Mouse (Mus musculus): ENCODE data around the gene Nr2e1. TPM values are rescaled to one million over a fixed set of nuclear protein-coding genes. Genes with fewer than 3 reads are reported as not detected.
A peak's percentile ranks its signal among the peaks of the same experiment; 100 is the strongest.

Nr2e1 gene
- polyA plus RNA-seq, 1 experiment from 2014 or later = not detected

DNA sequence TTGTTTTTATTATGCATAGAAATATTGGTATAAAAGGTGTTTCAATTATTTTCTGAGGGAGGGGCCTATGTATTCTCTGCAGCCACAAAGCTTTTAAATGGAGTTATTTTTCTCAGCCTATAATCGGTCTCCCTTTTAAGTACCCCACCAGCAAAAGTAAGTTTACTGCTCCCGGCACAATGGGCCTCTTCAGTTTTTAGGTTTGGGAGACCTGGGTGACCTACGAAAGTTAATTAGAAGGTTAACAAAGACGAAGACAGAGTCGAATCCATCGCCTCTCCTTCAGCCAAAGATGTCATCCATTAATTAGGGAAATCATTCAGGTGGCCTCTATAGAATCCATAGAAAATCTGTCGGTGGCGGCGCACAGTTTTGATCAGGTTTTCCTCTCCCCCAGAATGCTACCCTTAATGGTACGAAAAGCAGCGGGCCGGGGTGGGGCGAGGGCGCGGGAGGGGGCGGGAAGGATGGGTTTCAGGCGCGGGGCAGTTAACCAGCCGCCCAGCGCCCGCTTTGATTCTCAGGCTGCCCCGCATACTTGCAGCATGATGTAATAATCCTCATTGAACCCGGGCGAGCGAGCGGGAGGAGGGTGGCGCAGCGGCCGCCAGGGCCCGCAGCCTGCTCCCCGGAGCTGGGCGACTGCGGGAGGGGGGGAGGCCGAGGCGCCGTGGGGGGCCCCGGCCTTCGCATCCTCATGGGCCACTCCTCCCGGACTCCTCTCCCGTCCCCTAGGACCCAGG is 30.4 kb upstream of the Nr2e1 start:
- under 1% methylated on average over 40 of the region's 40 CpGs for WGBS
- Histone ChIP-seq H3K4me3 (ENCODE audit: low read depth, low read length) (peak overlapping the region; percentile 35), H3K4me1 (replicated peaks; ENCODE audit: control insufficient read depth, insufficient read depth, low read length) (peaks cover 3% of the 10 kb centered on the region; the same call in 1 of the 2 replicates), H3K27me3 (replicated peaks; ENCODE audit: control insufficient read depth, insufficient read depth, low read length) (peaks cover 85% of the 10 kb centered on the region), H3K36me3 (ENCODE audit: control insufficient read depth, insufficient read depth, low read length) (no peaks in the 10 kb centered on the region), H3K27ac (ENCODE audit: low read depth, low read length) (no peak overlapping the region), H3K9ac (ENCODE audit: low read depth, low read length) (no peak overlapping the region), H3K4me2 (peak overlapping the region; percentile 53), H3K9me3 (ENCODE audit: control insufficient read depth, low read length) (no peaks in the 10 kb centered on the region)
- ATAC-seq (replicated peaks; ENCODE audit: low FRiP score) (no peak), DNase-seq (ENCODE audit: low spot score) (no peak)

DNA sequence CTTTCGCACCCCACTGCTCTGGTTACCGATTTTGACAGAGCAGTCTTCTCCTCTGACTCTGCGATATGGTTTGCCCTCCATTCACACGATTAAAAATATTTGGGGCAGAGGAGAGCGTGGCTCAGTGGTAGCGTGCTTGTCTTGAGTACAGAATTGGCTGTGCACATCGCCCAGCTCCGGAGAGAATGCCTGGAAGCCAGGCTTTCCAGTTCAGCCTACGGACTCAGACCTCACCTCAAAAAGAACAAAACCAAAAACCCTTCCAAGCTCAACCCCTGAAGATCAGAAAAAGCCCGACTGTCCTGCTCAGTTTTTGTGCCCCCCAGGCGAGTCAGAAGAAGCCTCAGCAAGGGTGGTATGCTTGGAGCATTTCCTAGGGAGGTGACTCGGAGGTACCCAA is 29.6 kb upstream of the Nr2e1 start:
- no peak for DNase-seq (ENCODE audit: low spot score)
- Histone ChIP-seq H3K27ac (ENCODE audit: low read depth, low read length) (no peak overlapping the region), H3K9ac (ENCODE audit: low read depth, low read length) (no peak overlapping the region), H3K4me2 (no peak overlapping the region), H3K4me1 (replicated peaks; ENCODE audit: control insufficient read depth, insufficient read depth, low read length) (peaks cover 3% of the 10 kb centered on the region; the same call in 1 of the 2 replicates), H3K9me3 (ENCODE audit: control insufficient read depth, low read length) (no peaks in the 10 kb centered on the region), H3K36me3 (ENCODE audit: control insufficient read depth, insufficient read depth, low read length) (no peaks in the 10 kb centered on the region), H3K4me3 (ENCODE audit: low read depth, low read length) (no peak overlapping the region), H3K27me3 (replicated peaks; ENCODE audit: control insufficient read depth, insufficient read depth, low read length) (peaks cover 86% of the 10 kb centered on the region)
- ATAC-seq (replicated peaks; ENCODE audit: low FRiP score) = no peak
- WGBS = 8% methylated on average over 12 of the region's 12 CpGs

DNA sequence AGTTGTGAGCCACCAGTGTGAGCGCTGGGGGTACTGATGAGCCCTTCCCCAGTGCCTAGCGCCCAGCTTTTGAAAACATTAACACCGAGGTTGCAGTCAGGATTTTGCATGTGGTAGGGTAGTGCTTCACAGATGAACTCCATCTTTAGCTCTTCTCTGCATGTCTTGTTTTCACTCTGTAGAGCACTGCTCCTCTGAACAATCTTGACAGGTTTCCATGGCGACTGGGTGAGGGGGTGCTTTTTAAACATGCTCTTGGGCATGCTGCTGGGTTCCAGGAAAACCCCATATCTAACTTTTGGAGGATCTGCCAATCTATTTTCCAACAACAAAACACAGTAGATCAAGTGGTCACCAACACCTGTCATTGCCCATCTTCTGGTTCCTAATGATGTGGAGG is 23.3 kb upstream of the Nr2e1 start:
- no peaks in the 10 kb centered on the region for H3K4me1 ChIP-seq (replicated peaks; ENCODE audit: control insufficient read depth, insufficient read depth, low read length)
- H3K4me3 ChIP-seq (ENCODE audit: low read depth, low read length) = no peak overlapping the region
- peaks cover 38% of the 10 kb centered on the region for H3K27me3 ChIP-seq (replicated peaks; ENCODE audit: control insufficient read depth, insufficient read depth, low read length)
- DNase-seq (ENCODE audit: low spot score) (no peak), ATAC-seq (replicated peaks; ENCODE audit: low FRiP score) (no peak)
- H3K4me2 ChIP-seq = no peak overlapping the region
- no peak overlapping the region for H3K27ac ChIP-seq (ENCODE audit: low read depth, low read length)
- H3K9me3 ChIP-seq (ENCODE audit: control insufficient read depth, low read length) = peaks cover 4% of the 10 kb centered on the region
- no peaks in the 10 kb centered on the region for H3K36me3 ChIP-seq (ENCODE audit: control insufficient read depth, insufficient read depth, low read length)
- 63% methylated on average over 4 of the region's 4 CpGs for WGBS
- no peak overlapping the region for H3K9ac ChIP-seq (ENCODE audit: low read depth, low read length)

DNA sequence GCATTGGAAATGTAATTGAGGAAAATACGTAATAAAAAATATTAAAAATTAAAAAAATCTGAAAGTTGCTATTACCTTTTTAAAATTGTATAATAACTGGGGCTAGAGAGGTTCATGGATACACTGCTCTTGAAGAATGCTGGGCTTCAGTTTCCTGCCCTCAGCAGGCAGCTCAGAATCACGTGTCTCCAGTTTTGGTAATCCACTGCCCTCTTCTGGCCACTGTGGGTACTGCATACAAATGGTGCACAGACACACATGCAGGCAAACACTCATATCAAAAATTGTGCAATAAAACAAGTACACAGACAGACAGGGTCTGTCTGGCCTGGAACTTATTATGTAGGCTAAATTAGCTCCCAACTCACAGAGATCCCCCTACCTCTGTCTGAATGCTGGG is 21.4 kb upstream of the Nr2e1 start:
- H3K9ac ChIP-seq (ENCODE audit: low read depth, low read length) = no peak overlapping the region
- H3K4me3 ChIP-seq (ENCODE audit: low read depth, low read length) = no peak overlapping the region
- H3K4me2 ChIP-seq = no peak overlapping the region
- DNase-seq (ENCODE audit: low spot score) = no peak
- H3K27ac ChIP-seq (ENCODE audit: low read depth, low read length) = no peak overlapping the region
- peaks cover 4% of the 10 kb centered on the region for H3K9me3 ChIP-seq (ENCODE audit: control insufficient read depth, low read length)
- H3K27me3 ChIP-seq (replicated peaks; ENCODE audit: control insufficient read depth, insufficient read depth, low read length) = peaks cover 32% of the 10 kb centered on the region
- no peak for ATAC-seq (replicated peaks; ENCODE audit: low FRiP score)
- H3K4me1 ChIP-seq (replicated peaks; ENCODE audit: control insufficient read depth, insufficient read depth, low read length) = no peaks in the 10 kb centered on the region
- no peaks in the 10 kb centered on the region for H3K36me3 ChIP-seq (ENCODE audit: control insufficient read depth, insufficient read depth, low read length)
- 74% methylated on average over 2 of the region's 2 CpGs for WGBS

DNA sequence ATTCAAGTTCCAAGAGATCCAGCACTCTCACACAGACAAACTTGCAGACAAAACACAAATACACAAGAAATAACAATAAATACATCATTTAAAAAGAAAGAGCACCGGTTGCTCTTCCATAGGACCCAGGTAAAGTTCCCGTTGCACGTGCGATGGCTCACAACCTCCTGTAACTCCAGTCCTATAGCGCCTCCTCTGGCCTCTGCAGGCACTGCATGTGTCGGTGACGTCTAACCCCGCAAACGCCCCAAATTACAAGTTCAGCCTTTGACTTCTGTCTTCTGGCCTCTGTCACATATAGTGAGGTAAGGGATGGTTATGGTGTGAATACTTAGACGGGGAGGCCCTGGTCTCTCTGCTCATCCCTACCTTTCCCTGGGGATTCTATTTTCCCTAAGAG is 18.1 kb upstream of the Nr2e1 start:
- Histone ChIP-seq H3K9ac (ENCODE audit: low read depth, low read length) (no peak overlapping the region), H3K27ac (ENCODE audit: low read depth, low read length) (no peak overlapping the region), H3K4me3 (ENCODE audit: low read depth, low read length) (no peak overlapping the region), H3K9me3 (ENCODE audit: control insufficient read depth, low read length) (peaks cover 4% of the 10 kb centered on the region), H3K27me3 (replicated peaks; ENCODE audit: control insufficient read depth, insufficient read depth, low read length) (peaks cover 25% of the 10 kb centered on the region), H3K36me3 (ENCODE audit: control insufficient read depth, insufficient read depth, low read length) (no peaks in the 10 kb centered on the region), H3K4me2 (no peak overlapping the region), H3K4me1 (replicated peaks; ENCODE audit: control insufficient read depth, insufficient read depth, low read length) (no peaks in the 10 kb centered on the region)
- ATAC-seq (replicated peaks; ENCODE audit: low FRiP score) (no peak), DNase-seq (ENCODE audit: low spot score) (no peak)
- 18% methylated on average over 10 of the region's 10 CpGs for WGBS

DNA sequence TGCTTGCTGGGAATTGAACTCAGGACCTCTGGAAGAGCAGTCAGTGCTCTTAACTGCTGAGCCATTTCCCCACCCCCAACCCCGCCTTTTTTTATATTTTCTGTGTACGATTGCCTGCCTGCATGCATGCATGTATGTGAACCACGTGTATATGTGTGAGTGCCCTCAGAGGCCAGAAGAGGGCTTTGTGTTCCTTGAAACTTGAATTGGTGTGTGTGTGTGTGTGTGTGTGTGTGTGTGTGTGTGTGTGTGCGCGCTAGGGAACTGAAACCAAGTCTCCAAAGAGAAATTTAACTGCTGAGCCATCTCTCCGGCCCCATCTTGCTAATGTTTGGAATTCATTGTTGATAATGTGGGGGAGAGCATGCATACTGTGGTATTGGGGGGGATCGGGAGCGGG is 15.2 kb upstream of the Nr2e1 start:
- no peak overlapping the region for H3K9ac ChIP-seq (ENCODE audit: low read depth, low read length)
- H3K4me1 ChIP-seq (replicated peaks; ENCODE audit: control insufficient read depth, insufficient read depth, low read length) = no peaks in the 10 kb centered on the region
- H3K9me3 ChIP-seq (ENCODE audit: control insufficient read depth, low read length) = no peaks in the 10 kb centered on the region
- H3K27me3 ChIP-seq (replicated peaks; ENCODE audit: control insufficient read depth, insufficient read depth, low read length) = peaks cover 52% of the 10 kb centered on the region
- H3K27ac ChIP-seq (ENCODE audit: low read depth, low read length) = no peak overlapping the region
- DNase-seq (ENCODE audit: low spot score) = no peak
- no peak overlapping the region for H3K4me3 ChIP-seq (ENCODE audit: low read depth, low read length)
- H3K36me3 ChIP-seq (ENCODE audit: control insufficient read depth, insufficient read depth, low read length) = no peaks in the 10 kb centered on the region
- no peak overlapping the region for H3K4me2 ChIP-seq
- WGBS = 79% methylated on average over 8 of the region's 8 CpGs
- ATAC-seq (replicated peaks; ENCODE audit: low FRiP score) = no peak

DNA sequence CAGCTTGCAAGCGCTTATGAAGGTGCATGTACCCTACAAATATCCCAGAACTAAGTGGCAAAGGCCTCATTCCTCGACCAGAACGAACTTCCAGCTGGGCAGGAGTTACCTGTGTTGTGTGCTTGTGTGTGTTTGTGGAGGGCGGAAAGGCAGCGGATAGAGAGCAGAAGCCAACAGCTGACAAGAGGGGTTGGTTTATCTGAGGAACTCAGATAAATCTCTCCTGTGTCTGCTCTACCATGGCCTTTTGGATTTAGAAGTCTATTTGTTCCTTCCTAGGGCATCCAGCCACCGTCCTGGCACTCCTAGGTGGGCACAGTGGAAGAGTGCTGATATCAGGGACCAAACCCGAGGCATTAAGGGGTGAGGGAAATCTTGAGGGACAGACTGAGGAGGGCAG is 9.8 kb upstream of the Nr2e1 start:
- no peak for ATAC-seq (replicated peaks; ENCODE audit: low FRiP score)
- Histone ChIP-seq H3K27ac (ENCODE audit: low read depth, low read length) (no peak overlapping the region), H3K27me3 (replicated peaks; ENCODE audit: control insufficient read depth, insufficient read depth, low read length) (peaks cover 91% of the 10 kb centered on the region), H3K9me3 (ENCODE audit: control insufficient read depth, low read length) (no peaks in the 10 kb centered on the region), H3K9ac (ENCODE audit: low read depth, low read length) (no peak overlapping the region), H3K4me2 (no peak overlapping the region), H3K36me3 (ENCODE audit: control insufficient read depth, insufficient read depth, low read length) (no peaks in the 10 kb centered on the region), H3K4me3 (ENCODE audit: low read depth, low read length) (no peak overlapping the region), H3K4me1 (replicated peaks; ENCODE audit: control insufficient read depth, insufficient read depth, low read length) (peaks cover 3% of the 10 kb centered on the region; the same call in 1 of the 2 replicates)
- WGBS = 9% methylated on average over 7 of the region's 7 CpGs
- no peak for DNase-seq (ENCODE audit: low spot score)

DNA sequence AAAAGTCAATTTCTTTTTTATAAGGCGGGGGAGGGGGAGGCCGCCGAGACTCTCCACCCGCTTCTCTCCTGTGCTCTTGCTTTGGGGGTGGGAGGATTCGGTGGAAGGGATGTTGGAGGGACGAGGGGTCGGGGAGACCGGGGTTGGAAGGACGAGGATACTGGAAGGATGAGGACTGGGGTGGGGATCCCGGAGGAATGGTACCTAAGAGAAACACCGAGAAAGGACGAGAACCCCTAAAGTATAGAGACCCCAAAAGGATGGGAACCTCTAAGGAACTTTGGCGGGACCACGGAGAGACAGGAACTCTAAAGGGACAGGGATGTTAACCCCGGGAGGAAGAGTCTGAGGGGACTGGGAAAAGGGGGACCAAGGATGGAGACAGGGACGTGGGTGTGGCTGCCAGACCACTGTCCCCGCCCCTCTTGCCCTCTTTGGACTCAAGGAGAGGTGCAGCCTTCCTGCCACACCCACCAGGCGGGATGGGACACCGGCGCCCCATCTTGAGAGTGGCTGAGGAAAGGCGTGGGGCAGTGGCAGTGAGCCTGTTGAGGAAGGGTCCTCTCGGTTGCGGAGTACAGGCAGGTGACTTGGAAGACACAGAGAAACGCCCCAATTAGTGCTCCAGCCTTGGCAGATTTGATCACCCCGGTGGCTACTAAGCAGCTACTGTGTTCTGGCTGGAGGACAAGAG is 8.7 kb upstream of the Nr2e1 start:
- WGBS = 1% methylated on average over 25 of the region's 25 CpGs
- no peak for ATAC-seq (replicated peaks; ENCODE audit: low FRiP score)
- Histone ChIP-seq H3K36me3 (ENCODE audit: control insufficient read depth, insufficient read depth, low read length) (no peaks in the 10 kb centered on the region), H3K27ac (ENCODE audit: low read depth, low read length) (no peak overlapping the region), H3K4me2 (peak overlapping the region; percentile 57), H3K9ac (ENCODE audit: low read depth, low read length) (no peak overlapping the region), H3K4me3 (ENCODE audit: low read depth, low read length) (peak overlapping the region; percentile 32), H3K4me1 (replicated peaks; ENCODE audit: control insufficient read depth, insufficient read depth, low read length) (peaks cover 3% of the 10 kb centered on the region; the same call in 1 of the 2 replicates), H3K27me3 (replicated peaks; ENCODE audit: control insufficient read depth, insufficient read depth, low read length) (peaks cover 97% of the 10 kb centered on the region), H3K9me3 (ENCODE audit: control insufficient read depth, low read length) (no peaks in the 10 kb centered on the region)
- DNase-seq (ENCODE audit: low spot score) = no peak

Data from liver, embryonic 11.5 days (tissue).